Comparison of ENCODE assay signal across 8 mouse cellular contexts in genomic region chr13:93144336-93145167, GRCm38 (mm10). TPM values are rescaled to one million over a fixed set of nuclear protein-coding genes. Genes with fewer than 3 reads are reported as not detected.
DNase-seq lines count a peak whose midpoint lies in the region; ATAC-seq lines count a peak whose summit lies in the region.

Gene Cmya5, minus strand, starts transcription at chr13:93144724.

- peaks cover 12% of the 10 kb centered on the region for H3K36me3 ChIP-seq in embryonic facial prominence, embryonic 12.5 days
- H3K36me3 ChIP-seq in intestine, embryonic 16.5 days (ENCODE audit: control insufficient read depth, insufficient read depth, low read length) = no peaks in the 10 kb centered on the region

- H3K27me3 ChIP-seq in embryonic facial prominence, embryonic 12.5 days = no peaks in the 10 kb centered on the region
- no peaks in the 10 kb centered on the region for H3K27me3 ChIP-seq in intestine, embryonic 16.5 days (replicated peaks; ENCODE audit: control insufficient read depth, insufficient read depth, low read length)

- H3K9me3 ChIP-seq in embryonic facial prominence, embryonic 12.5 days = no peaks in the 10 kb centered on the region
- no peaks in the 10 kb centered on the region for H3K9me3 ChIP-seq in intestine, embryonic 16.5 days (ENCODE audit: control insufficient read depth, low read length)

- intact Hi-C loops in left cerebral cortex, postnatal 14 days (cut with DNase I) = loop anchor here (2.0 to 5.0 kb wide), 2 partner anchors 158 to 392 kb away; no protein-coding TSS in a partner anchor

- H3K4me3 ChIP-seq in embryonic facial prominence, embryonic 12.5 days = peak within 1 kb of the TSS; percentile 54
- peak within 1 kb of the TSS; percentile 66 for H3K4me3 ChIP-seq in intestine, embryonic 16.5 days (ENCODE audit: low read length)

- ATAC-seq in embryonic facial prominence, embryonic 12.5 days (ENCODE audit: insufficient number of reproducible peaks, insufficient read depth, low FRiP score, low TSS enrichment) = peak; percentile 85
- ATAC-seq in intestine, embryonic 16.5 days = peak; percentile 98
- ATAC-seq in megakaryocyte-erythroid progenitor cell, adult 5-6 weeks (replicated peaks; ENCODE audit: low FRiP score, low TSS enrichment, poor library complexity, severe bottlenecking) = peak; percentile 93

- under 1% methylated on average over 44 of the region's 45 CpGs for WGBS in embryonic facial prominence, embryonic 12.5 days
- WGBS in intestine, embryonic 16.5 days = 2% methylated on average over 45 of the region's 45 CpGs

- peak; percentile 94 for DNase-seq in adrenal gland, postnatal 14 days
- DNase-seq in gonadal fat pad, adult 2 months (ENCODE audit: low read depth) = peak; percentile 78
- DNase-seq in left cerebral cortex, postnatal 14 days (ENCODE audit: low spot score in 2 of 2) = peak; percentile 77 to 82
- peak; percentile 78 for DNase-seq in right cerebral cortex, postnatal 14 days
- peak; percentile 82 to 90 for DNase-seq in urinary bladder, postnatal 4 days (ENCODE audit: low spot score in 2 of 2)

- H3K9ac ChIP-seq in embryonic facial prominence, embryonic 12.5 days = peak within 1 kb of the TSS; percentile 64
- peak within 1 kb of the TSS; percentile 72 for H3K9ac ChIP-seq in intestine, embryonic 16.5 days (ENCODE audit: low read depth, low read length)

- H3K4me2 ChIP-seq in embryonic facial prominence, embryonic 12.5 days (replicated peaks) = peak within 1 kb of the TSS; percentile 87
- H3K4me2 ChIP-seq in intestine, embryonic 16.5 days (ENCODE audit: low read depth, low read length) = peak within 1 kb of the TSS; percentile 95

- H3K27ac ChIP-seq in embryonic facial prominence, embryonic 12.5 days = peak within 1 kb of the TSS; percentile 75
- H3K27ac ChIP-seq in intestine, embryonic 16.5 days (ENCODE audit: low read length) = peak within 1 kb of the TSS; percentile 57; the same call in 1 of the 2 replicates

- peaks cover 11% of the 10 kb centered on the region for H3K4me1 ChIP-seq in embryonic facial prominence, embryonic 12.5 days
- peaks cover 6% of the 10 kb centered on the region; the same call in 1 of the 2 replicates for H3K4me1 ChIP-seq in intestine, embryonic 16.5 days (ENCODE audit: control insufficient read depth, insufficient read depth, low read length)

RNA-seq across cellular contexts. Expression of gene Cmya5, which starts in this region (rescaled TPM):
- 0.44 and 0.56 TPM in 2 replicates for total RNA-seq in adrenal gland, postnatal 14 days (2021)
- polyA plus RNA-seq in embryonic facial prominence, embryonic 12.5 days (2016; fragmentation: Nextera tagmentation; extraction: Ambion mirVana) = 0.11 and 0.14 TPM in 2 replicates
- polyA plus RNA-seq in gonadal fat pad, adult 2 months (2012; rRNA removed) = 0.38 and 0.53 TPM in 2 replicates
- 0.04 and 0.05 TPM in 2 replicates for polyA plus RNA-seq in intestine, embryonic 16.5 days (2015; fragmentation: Nextera tagmentation; extraction: Ambion mirVana)
- total RNA-seq in left cerebral cortex, postnatal 14 days (2021) = 1 to 10 TPM; 2.2 to 2.8 TPM
- total RNA-seq in megakaryocyte-erythroid progenitor cell, adult 5-6 weeks (2014; fragmentation: Nextera tagmentation) = 0.20 TPM in 1 of 2 replicates, not detected in the other
- total RNA-seq in megakaryocyte-erythroid progenitor cell, adult 5-6 weeks (2017) = 0.15 and 0.23 TPM in 2 replicates

Comparison
In these comparisons a context has a peak if more than half of its experiments do, and no peak if none do; other contexts are left out.
1. Peak in every context shown above with its lines: DNase-seq, ATAC-seq, H3K4me3 ChIP-seq and H3K27ac ChIP-seq.
2. Peak in DNase-seq in adrenal gland, postnatal 14 days; RNA of the gene not detected or under 1 TPM.
3. Peak in ATAC-seq, H3K4me3 ChIP-seq, H3K27ac ChIP-seq, H3K9ac ChIP-seq and H3K4me2 ChIP-seq in embryonic facial prominence, embryonic 12.5 days; RNA of the gene not detected or under 1 TPM.
4. Peak in DNase-seq in gonadal fat pad, adult 2 months; RNA of the gene not detected or under 1 TPM.
5. Peak in ATAC-seq, H3K4me3 ChIP-seq, H3K27ac ChIP-seq, H3K9ac ChIP-seq and H3K4me2 ChIP-seq in intestine, embryonic 16.5 days; RNA of the gene not detected or under 1 TPM.
6. Peak in ATAC-seq in megakaryocyte-erythroid progenitor cell, adult 5-6 weeks; RNA of the gene not detected or under 1 TPM.